Mouse (Mus musculus) frontal cortex, adult 2 months (tissue): ENCODE measurements around the gene Synpo2. TPM values are rescaled to one million over a fixed set of nuclear protein-coding genes. Genes with fewer than 3 reads are reported as not detected.

ENCODE experiments used
- DNase-seq, 2 experiments: peaks; one replicate each; pipeline ENCODE4 v3.0.0; 2022; ENCODE audit warnings: low spot score in 1 of 2; ENCODE audit errors: extremely low spot score in 1 of 2
- polyA plus RNA-seq: library from polyadenylated mRNA; depleted of rRNA; stranded (reverse); fragments of >200 nt; gene quantifications from 2 replicates; pipeline ENCODE4 v1.2.3, GENCODE M21; 2012

Gene Synpo2
- polyA plus RNA-seq, 1 experiment, result 4.6 TPM

GRCm38 (mm10) chr3:123103151-123103860 is 132.6 kb downstream of the Synpo2 start:
- peak in 1 of 2 experiments; percentile 83 for DNase-seq

GRCm38 (mm10) chr3:123101761-123102160 is 134.2 kb downstream of the Synpo2 start:
- DNase-seq, result no peak

- no peak for DNase-seq
Observed at GRCm38 (mm10) chr3:123095111-123095510, 140.8 kb downstream of the Synpo2 start.

- DNase-seq, result no peak
Observed at GRCm38 (mm10) chr3:123093640-123094361, 142.1 kb downstream of the Synpo2 start.

GRCm38 (mm10) chr3:123092913-123093639 is 142.9 kb downstream of the Synpo2 start:
- no peak for DNase-seq

- DNase-seq, result no peak
Observed at GRCm38 (mm10) chr3:123092442-123092841, 143.5 kb downstream of the Synpo2 start.

GRCm38 (mm10) chr3:123089297-123090020 is 146.5 kb downstream of the Synpo2 start:
- no peak for DNase-seq

GRCm38 (mm10) chr3:123088284-123088683 is 147.7 kb downstream of the Synpo2 start:
- DNase-seq, result no peak

GRCm38 (mm10) chr3:123085871-123086501 is 150.0 kb downstream of the Synpo2 start:
- DNase-seq, result no peak

GRCm38 (mm10) chr3:123081665-123082064 is 154.3 kb downstream of the Synpo2 start:
- DNase-seq, result no peak

GRCm38 (mm10) chr3:123080943-123081342 is 155.0 kb downstream of the Synpo2 start:
- DNase-seq, result no peak

- no peak for DNase-seq
Observed at GRCm38 (mm10) chr3:123080017-123080725, 155.8 kb downstream of the Synpo2 start.

GRCm38 (mm10) chr3:123075759-123076158 is 160.2 kb downstream of the Synpo2 start:
- no peak for DNase-seq

GRCm38 (mm10) chr3:123075034-123075433 is 160.9 kb downstream of the Synpo2 start:
- DNase-seq, result no peak

- no peak for DNase-seq
Observed at GRCm38 (mm10) chr3:123073351-123073750, 162.6 kb downstream of the Synpo2 start.

- no peak for DNase-seq
Observed at GRCm38 (mm10) chr3:123072472-123072871, 163.5 kb downstream of the Synpo2 start.

- no peak for DNase-seq
Observed at GRCm38 (mm10) chr3:123070996-123071395, 165.0 kb downstream of the Synpo2 start.

GRCm38 (mm10) chr3:123066836-123067235 is 169.1 kb downstream of the Synpo2 start:
- DNase-seq, result no peak

GRCm38 (mm10) chr3:123065466-123065865 is 170.5 kb downstream of the Synpo2 start:
- DNase-seq, result no peak

- no peak for DNase-seq
Observed at GRCm38 (mm10) chr3:123064186-123064585, 171.8 kb downstream of the Synpo2 start.
